Mouse (Mus musculus) G1E (cell line): ENCODE measurements around the gene Fgfr3.

Experiments used
- CTCF ChIP-seq: IDR thresholded peaks from 2 replicates; pipeline ENCODE4 v1.5.1; 2012; ENCODE audit warnings: low read depth, low read length, inconsistent platforms, mixed read lengths
- GATA1 ChIP-seq: IDR thresholded peaks from 2 replicates; pipeline ENCODE4 v1.6.1; 2012; ENCODE audit warnings: borderline replicate concordance, low read length, inconsistent platforms, mixed read lengths

- TF ChIP-seq CTCF (no peak), GATA1 (no peak)
Measured at GRCm38 (mm10) chr5:33695718-33696121, 25.8 kb upstream of the Fgfr3 start.
